Mouse (Mus musculus): ENCODE measurements around the gene Lamc1. TPM values are rescaled to one million over a fixed set of nuclear protein-coding genes. Genes with fewer than 3 reads are reported as not detected.

Gene Lamc1
- polyA plus RNA-seq, 1 experiment from 2014 or later, result 14.5 TPM

DNA sequence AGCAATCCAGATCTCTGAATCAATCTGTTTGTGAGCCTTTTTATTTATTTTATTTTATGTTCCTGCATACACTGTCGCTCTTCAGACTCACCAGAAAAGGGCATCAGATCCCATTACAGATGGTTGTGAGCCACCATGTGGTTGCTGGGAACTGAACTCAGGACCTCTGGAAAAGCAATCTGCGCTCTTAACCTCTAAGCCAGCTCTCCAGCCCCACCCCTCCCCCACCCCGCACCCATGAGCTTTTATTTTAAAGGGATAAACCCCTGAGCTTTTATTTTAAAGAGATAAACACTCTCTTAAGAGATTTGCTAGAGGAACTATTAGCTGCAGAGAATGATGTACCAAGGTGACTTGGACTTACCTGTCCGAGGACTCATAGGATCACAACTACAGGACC, 5.5 kb downstream of the Lamc1 start:
- no peak overlapping the region for H3K9ac ChIP-seq (replicated peaks)
- H3K9me3 ChIP-seq, result no peaks in the 10 kb centered on the region
- peaks cover 23% of the 10 kb centered on the region for H3K4me1 ChIP-seq
- H3K4me2 ChIP-seq (replicated peaks), result no peak overlapping the region
- H3K27me3 ChIP-seq, result no peaks in the 10 kb centered on the region
- no peaks in the 10 kb centered on the region for H3K36me3 ChIP-seq
- H3K27ac ChIP-seq (replicated peaks), result no peak overlapping the region
- ATAC-seq (replicated peaks), result no peak
- 90% methylated on average over 4 of the region's 4 CpGs for WGBS
- no peak overlapping the region for H3K4me3 ChIP-seq

GRCm38 (mm10) chr1:153326226-153326625, 6.4 kb downstream of the Lamc1 start:
- Histone ChIP-seq H3K27me3 (no peaks in the 10 kb centered on the region), H3K9ac (replicated peaks) (no peak overlapping the region), H3K9me3 (no peaks in the 10 kb centered on the region), H3K4me1 (peaks cover 16% of the 10 kb centered on the region), H3K4me3 (no peak overlapping the region), H3K4me2 (replicated peaks) (no peak overlapping the region), H3K27ac (replicated peaks) (no peak overlapping the region), H3K36me3 (no peaks in the 10 kb centered on the region)
- 70% methylated on average over 7 of the region's 7 CpGs for WGBS
- ATAC-seq (replicated peaks), result no peak

DNA sequence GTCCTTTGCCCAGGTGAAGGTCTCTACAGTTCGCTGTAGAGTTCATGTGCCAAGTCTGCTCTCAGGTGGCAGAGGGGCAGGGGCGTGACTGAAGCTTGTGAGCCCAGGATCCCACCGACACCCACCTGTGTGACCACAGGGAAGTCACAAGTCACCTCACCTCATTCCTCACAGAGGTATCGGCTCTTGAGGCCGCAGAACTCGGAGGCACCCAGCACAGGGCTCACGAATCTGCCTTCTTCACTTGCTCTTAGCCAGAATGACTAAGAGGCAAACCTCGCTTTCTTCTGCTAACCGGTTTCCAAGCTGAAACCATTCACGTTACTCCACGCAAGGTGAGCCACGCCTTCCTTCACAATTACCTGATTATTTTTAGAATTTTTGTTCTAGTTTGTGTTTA, 11.2 kb downstream of the Lamc1 start:
- Histone ChIP-seq H3K27ac (replicated peaks) (no peak overlapping the region), H3K36me3 (no peaks in the 10 kb centered on the region), H3K9me3 (no peaks in the 10 kb centered on the region), H3K4me2 (replicated peaks) (no peak overlapping the region), H3K4me3 (no peak overlapping the region), H3K9ac (replicated peaks) (no peak overlapping the region), H3K4me1 (0 out of 2 replicates have a peak, but pooled peaks cover 4% of the 10 kb centered on the region), H3K27me3 (no peaks in the 10 kb centered on the region)
- 81% methylated on average over 12 of the region's 12 CpGs for WGBS
- no peak for ATAC-seq (replicated peaks)

GRCm38 (mm10) chr1:153320554-153321147, 11.9 kb downstream of the Lamc1 start:
- Histone ChIP-seq H3K9me3 (no peaks in the 10 kb centered on the region), H3K4me3 (no peak overlapping the region)
- 34% methylated on average over 6 of the region's 6 CpGs for WGBS

GRCm38 (mm10) chr1:153320121-153320520, 12.5 kb downstream of the Lamc1 start:
- 79% methylated on average over 4 of the region's 4 CpGs for WGBS
- H3K9me3 ChIP-seq, result no peaks in the 10 kb centered on the region
- H3K4me3 ChIP-seq, result no peak overlapping the region
- H3K9ac ChIP-seq (replicated peaks), result no peak overlapping the region
- no peak for ATAC-seq (replicated peaks)
- H3K4me2 ChIP-seq (replicated peaks), result no peak overlapping the region
- H3K27ac ChIP-seq (replicated peaks), result no peak overlapping the region
- 0 out of 2 replicates have a peak, but pooled peaks cover 4% of the 10 kb centered on the region for H3K4me1 ChIP-seq
- no peaks in the 10 kb centered on the region for H3K36me3 ChIP-seq
- no peaks in the 10 kb centered on the region for H3K27me3 ChIP-seq

More at GRCm38 (mm10) chr1:153320554-153321147, 11.9 kb downstream of the Lamc1 start:
- Histone ChIP-seq H3K4me2 (replicated peaks) (no peak overlapping the region), H3K4me1 (0 out of 2 replicates have a peak, but pooled peaks cover 4% of the 10 kb centered on the region), H3K9ac (replicated peaks) (no peak overlapping the region), H3K36me3 (no peaks in the 10 kb centered on the region), H3K27me3 (no peaks in the 10 kb centered on the region), H3K27ac (replicated peaks) (no peak overlapping the region)
- ATAC-seq (replicated peaks), result no peak

- Histone ChIP-seq H3K27ac (replicated peaks) (no peak overlapping the region), H3K4me1 (0 out of 2 replicates have a peak, but pooled peaks cover 4% of the 10 kb centered on the region), H3K4me2 (replicated peaks) (no peak overlapping the region), H3K36me3 (no peaks in the 10 kb centered on the region), H3K4me3 (no peak overlapping the region), H3K9me3 (no peaks in the 10 kb centered on the region), H3K9ac (replicated peaks) (no peak overlapping the region), H3K27me3 (no peaks in the 10 kb centered on the region)
- 94% methylated on average over 1 of the region's 1 CpGs for WGBS
- no peak for ATAC-seq (replicated peaks)
These were observed 13.8 kb downstream of the Lamc1 start for GRCm38 (mm10) chr1:153318741-153319140.

- Histone ChIP-seq H3K9ac (replicated peaks) (no peak overlapping the region), H3K27me3 (no peaks in the 10 kb centered on the region), H3K27ac (replicated peaks) (no peak overlapping the region), H3K9me3 (no peaks in the 10 kb centered on the region), H3K36me3 (no peaks in the 10 kb centered on the region), H3K4me1 (0 out of 2 replicates have a peak, but pooled peaks cover 4% of the 10 kb centered on the region), H3K4me3 (no peak overlapping the region), H3K4me2 (replicated peaks) (no peak overlapping the region)
- 99% methylated on average over 7 of the region's 7 CpGs for WGBS
- ATAC-seq (replicated peaks), result no peak
These were observed 14.3 kb downstream of the Lamc1 start for GRCm38 (mm10) chr1:153318287-153318686.

DNA sequence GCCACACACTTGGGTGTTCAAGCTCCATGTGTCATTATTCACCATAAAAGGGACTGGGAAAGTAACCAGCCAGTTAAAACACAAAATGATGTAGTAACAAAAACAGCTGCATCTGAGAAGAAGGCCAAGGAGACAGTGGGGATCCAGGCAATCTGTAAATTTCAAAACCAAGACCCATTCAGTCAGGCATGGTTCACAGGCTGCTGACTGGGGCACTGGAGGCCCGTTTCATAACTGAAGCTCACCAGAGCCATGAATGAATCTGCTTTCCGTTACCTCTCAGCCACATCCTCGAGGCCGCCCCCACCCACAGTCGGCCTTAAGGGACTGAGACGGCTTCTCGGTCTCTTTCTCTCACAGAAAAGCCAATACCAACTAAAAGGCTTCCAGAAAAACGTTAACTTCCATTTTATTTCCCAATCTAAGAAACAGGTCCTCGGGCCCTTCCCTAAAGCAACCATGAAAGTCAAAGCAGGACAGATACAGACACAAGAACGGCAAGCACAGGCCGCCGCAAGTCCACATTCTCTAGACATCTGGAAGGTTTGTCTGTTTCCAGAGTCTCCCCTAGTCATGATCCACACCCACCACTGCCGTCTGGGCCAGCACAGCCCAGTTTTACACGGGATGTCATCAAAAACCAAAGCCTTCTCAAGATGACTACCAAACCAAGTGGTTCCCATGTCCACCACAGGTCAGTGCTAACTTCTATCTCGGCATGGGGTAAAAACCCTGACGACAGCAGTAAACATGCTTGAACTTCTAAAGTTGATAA, 14.9 kb downstream of the Lamc1 start:
- ATAC-seq (replicated peaks), result no peak
- Histone ChIP-seq H3K36me3 (no peaks in the 10 kb centered on the region), H3K4me3 (no peak overlapping the region), H3K4me2 (replicated peaks) (no peak overlapping the region), H3K9me3 (no peaks in the 10 kb centered on the region), H3K27me3 (no peaks in the 10 kb centered on the region), H3K27ac (replicated peaks) (no peak overlapping the region), H3K4me1 (0 out of 2 replicates have a peak, but pooled peaks cover 4% of the 10 kb centered on the region), H3K9ac (replicated peaks) (no peak overlapping the region)
- 87% methylated on average over 16 of the region's 16 CpGs for WGBS

DNA sequence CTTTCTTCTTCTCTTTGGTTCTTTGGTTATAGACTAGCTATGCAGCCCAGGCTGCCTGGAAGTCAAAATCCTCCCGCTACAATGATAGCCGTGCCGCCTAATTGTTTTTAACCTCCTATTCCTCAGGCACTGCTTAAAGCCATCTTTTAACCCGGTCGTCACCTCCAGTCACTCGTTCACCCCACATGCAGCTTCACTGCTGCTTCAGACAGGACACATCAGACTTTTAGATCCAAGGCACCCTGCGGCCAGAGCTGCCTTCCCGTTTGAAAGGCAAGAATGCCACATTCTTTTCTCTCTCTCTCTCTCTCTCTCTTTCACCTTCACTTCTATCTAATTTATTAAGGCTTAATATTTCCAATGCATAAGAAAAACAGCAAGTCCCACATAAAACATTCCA, 15.6 kb downstream of the Lamc1 start:
- Histone ChIP-seq H3K9ac (replicated peaks) (no peak overlapping the region), H3K9me3 (no peaks in the 10 kb centered on the region), H3K27ac (replicated peaks) (no peak overlapping the region), H3K36me3 (no peaks in the 10 kb centered on the region), H3K4me3 (no peak overlapping the region), H3K4me2 (replicated peaks) (no peak overlapping the region), H3K4me1 (0 out of 2 replicates have a peak, but pooled peaks cover 4% of the 10 kb centered on the region), H3K27me3 (no peaks in the 10 kb centered on the region)
- no peak for ATAC-seq (replicated peaks)
- WGBS, result 70% methylated on average over 8 of the region's 8 CpGs

- no peak for ATAC-seq (replicated peaks)
- no peaks in the 10 kb centered on the region for H3K9me3 ChIP-seq
These were observed 16.3 kb downstream of the Lamc1 start for GRCm38 (mm10) chr1:153316286-153316685.

GRCm38 (mm10) chr1:153315121-153315520, 17.5 kb downstream of the Lamc1 start:
- no peak overlapping the region for H3K4me2 ChIP-seq (replicated peaks)
- H3K4me1 ChIP-seq, result 0 out of 2 replicates have a peak, but pooled peaks cover 4% of the 10 kb centered on the region
- H3K36me3 ChIP-seq, result no peaks in the 10 kb centered on the region
- no peak for ATAC-seq (replicated peaks)
- no peak overlapping the region for H3K9ac ChIP-seq (replicated peaks)
- no peak overlapping the region for H3K27ac ChIP-seq (replicated peaks)
- WGBS, result 77% methylated on average over 6 of the region's 6 CpGs
- no peaks in the 10 kb centered on the region for H3K9me3 ChIP-seq
- H3K27me3 ChIP-seq, result no peaks in the 10 kb centered on the region
- no peak overlapping the region for H3K4me3 ChIP-seq

More at GRCm38 (mm10) chr1:153316286-153316685, 16.3 kb downstream of the Lamc1 start:
- no peaks in the 10 kb centered on the region for H3K36me3 ChIP-seq
- no peaks in the 10 kb centered on the region for H3K27me3 ChIP-seq
- H3K4me1 ChIP-seq, result 0 out of 2 replicates have a peak, but pooled peaks cover 4% of the 10 kb centered on the region
- no peak overlapping the region for H3K9ac ChIP-seq (replicated peaks)
- H3K27ac ChIP-seq (replicated peaks), result no peak overlapping the region
- H3K4me3 ChIP-seq, result no peak overlapping the region
- no peak overlapping the region for H3K4me2 ChIP-seq (replicated peaks)

GRCm38 (mm10) chr1:153312992-153313391, 19.6 kb downstream of the Lamc1 start:
- no peak for ATAC-seq (replicated peaks)
- no peaks in the 10 kb centered on the region for H3K36me3 ChIP-seq
- peaks cover 20% of the 10 kb centered on the region for H3K4me1 ChIP-seq
- no peak overlapping the region for H3K4me3 ChIP-seq
- H3K27me3 ChIP-seq, result no peaks in the 10 kb centered on the region
- 95% methylated on average over 5 of the region's 5 CpGs for WGBS
- H3K9ac ChIP-seq (replicated peaks), result no peak overlapping the region
- H3K27ac ChIP-seq (replicated peaks), result no peak overlapping the region
- H3K9me3 ChIP-seq, result no peaks in the 10 kb centered on the region
- no peak overlapping the region for H3K4me2 ChIP-seq (replicated peaks)

Measured in forebrain, embryonic 15.5 days (tissue).